ENCODE assay signal across 8 mouse cellular contexts in the genomic region with DNA sequence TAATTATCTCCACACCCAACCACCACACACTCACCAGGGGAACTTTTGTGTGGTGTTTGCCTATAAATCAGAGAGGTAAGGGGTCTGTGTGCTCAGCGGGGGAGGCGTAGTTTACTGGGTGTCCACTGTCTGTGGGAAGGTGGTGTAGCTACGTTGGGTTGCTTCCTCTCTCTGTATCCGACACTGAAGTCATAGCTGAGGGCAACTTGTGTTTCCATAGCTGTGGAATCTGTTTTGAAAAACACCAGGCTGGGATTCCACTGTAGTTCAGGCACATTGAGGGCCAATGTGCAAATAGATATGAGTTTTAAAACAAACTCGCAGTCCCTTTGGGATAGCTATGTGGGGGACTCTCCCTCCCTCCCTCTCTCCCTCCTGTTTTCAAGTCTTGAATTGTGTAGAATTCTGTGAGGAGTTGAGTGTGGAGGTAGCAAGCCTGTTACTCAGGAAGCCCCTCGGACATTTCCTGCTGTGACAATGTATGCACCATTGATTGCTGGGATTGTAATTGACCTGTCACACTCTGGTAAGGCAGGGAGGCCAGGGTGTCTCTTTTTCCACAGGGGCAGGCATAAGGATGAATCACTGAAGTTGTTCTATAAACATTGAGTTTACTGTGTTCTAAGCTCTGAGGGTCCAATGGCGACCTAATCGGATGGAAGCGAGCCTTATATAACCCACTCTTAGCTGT. TPM values are rescaled to one million over a fixed set of nuclear protein-coding genes. Genes with fewer than 3 reads are reported as not detected.
DNase-seq lines count a peak whose midpoint lies in the region; ATAC-seq and TF ChIP-seq lines count a peak whose summit lies in the region.

No protein-coding gene starts in this region.

- no peak for TF ChIP-seq CTCF in hindbrain, postnatal 0 days (IDR thresholded peaks at IDR 0.05; ENCODE audit: low read depth)

- H3K9me3 ChIP-seq in forebrain, embryonic 11.5 days (ENCODE audit: control insufficient read depth, low read length): no peaks in the 10 kb centered on the region
- no peaks in the 10 kb centered on the region for H3K9me3 ChIP-seq in forebrain, embryonic 16.5 days (ENCODE audit: control insufficient read depth, low read length)
- H3K9me3 ChIP-seq in lung, embryonic 15.5 days: no peaks in the 10 kb centered on the region
- H3K9me3 ChIP-seq in hindbrain, postnatal 0 days (ENCODE audit: low read length): no peaks in the 10 kb centered on the region

- H3K9ac ChIP-seq in forebrain, embryonic 11.5 days (ENCODE audit: low read length): no peak overlapping the region; the same call in 1 of the 2 replicates
- no peak overlapping the region for H3K9ac ChIP-seq in forebrain, embryonic 16.5 days (replicated peaks; ENCODE audit: low read depth, low read length)
- H3K9ac ChIP-seq in lung, embryonic 15.5 days: no peak overlapping the region
- H3K9ac ChIP-seq in hindbrain, postnatal 0 days (replicated peaks; ENCODE audit: low read length): 0 out of 2 replicates have a peak overlapping the region, but pooled peaks have one; percentile 3

- H3K4me3 ChIP-seq in forebrain, embryonic 11.5 days (ENCODE audit: low read depth, low read length): no peak overlapping the region
- no peak overlapping the region for H3K4me3 ChIP-seq in forebrain, embryonic 16.5 days (replicated peaks; ENCODE audit: low read length)
- H3K4me3 ChIP-seq in lung, embryonic 15.5 days: no peak overlapping the region
- no peak overlapping the region for H3K4me3 ChIP-seq in hindbrain, postnatal 0 days (ENCODE audit: low read length)

- 58% methylated on average over 9 of the region's 9 CpGs for WGBS in forebrain, embryonic 11.5 days
- WGBS in forebrain, embryonic 16.5 days: 48% methylated on average over 9 of the region's 9 CpGs
- 48% methylated on average over 9 of the region's 9 CpGs for WGBS in lung, embryonic 15.5 days
- 56% methylated on average over 9 of the region's 9 CpGs for WGBS in hindbrain, postnatal 0 days

- no peak for DNase-seq in forebrain, embryonic 11.5 days (ENCODE audit: low spot score)
- no peak for DNase-seq in lung, postnatal 10 days
- DNase-seq in hindbrain, postnatal 0 days (ENCODE audit: low spot score): no peak
- peak; percentile 60 for DNase-seq in retina, postnatal 1 day
- no peak for DNase-seq in B cell, adult 2 months
- DNase-seq in right cerebral cortex, adult 2 months (ENCODE audit: low spot score in 2 of 2): no peak

- peaks cover 30% of the 10 kb centered on the region for H3K4me1 ChIP-seq in forebrain, embryonic 11.5 days (replicated peaks; ENCODE audit: control insufficient read depth, insufficient read depth, low read length)
- peaks cover 53% of the 10 kb centered on the region for H3K4me1 ChIP-seq in forebrain, embryonic 16.5 days (replicated peaks; ENCODE audit: control insufficient read depth, insufficient read depth, low read length)
- H3K4me1 ChIP-seq in lung, embryonic 15.5 days: peaks cover 79% of the 10 kb centered on the region
- peaks cover 24% of the 10 kb centered on the region for H3K4me1 ChIP-seq in hindbrain, postnatal 0 days (ENCODE audit: insufficient read depth, low read length)

- H3K27ac ChIP-seq in forebrain, embryonic 11.5 days (ENCODE audit: low read depth, low read length): peak overlapping the region; percentile 57; the same call in 1 of the 2 replicates
- H3K27ac ChIP-seq in forebrain, embryonic 16.5 days (ENCODE audit: low read length): no peak overlapping the region
- peak overlapping the region; percentile 18 for H3K27ac ChIP-seq in lung, embryonic 15.5 days
- H3K27ac ChIP-seq in hindbrain, postnatal 0 days: peak overlapping the region; percentile 60; the same call in 1 of the 2 replicates

- no peaks in the 10 kb centered on the region for H3K27me3 ChIP-seq in forebrain, embryonic 11.5 days (ENCODE audit: control insufficient read depth, insufficient read depth, low read length)
- H3K27me3 ChIP-seq in forebrain, embryonic 16.5 days (replicated peaks; ENCODE audit: control insufficient read depth, insufficient read depth, low read length): no peaks in the 10 kb centered on the region
- H3K27me3 ChIP-seq in lung, embryonic 15.5 days: no peaks in the 10 kb centered on the region
- no peaks in the 10 kb centered on the region for H3K27me3 ChIP-seq in hindbrain, postnatal 0 days (ENCODE audit: insufficient read depth, low read length)

- no peaks in the 10 kb centered on the region for H3K36me3 ChIP-seq in forebrain, embryonic 11.5 days (ENCODE audit: control insufficient read depth, insufficient read depth, low read length)
- no peaks in the 10 kb centered on the region for H3K36me3 ChIP-seq in forebrain, embryonic 16.5 days (ENCODE audit: control insufficient read depth, insufficient read depth)
- no peaks in the 10 kb centered on the region for H3K36me3 ChIP-seq in lung, embryonic 15.5 days
- no peaks in the 10 kb centered on the region for H3K36me3 ChIP-seq in hindbrain, postnatal 0 days (ENCODE audit: insufficient read depth, low read length)

- H3K4me2 ChIP-seq in forebrain, embryonic 11.5 days (ENCODE audit: low read depth, low read length, severe bottlenecking): no peak overlapping the region
- H3K4me2 ChIP-seq in forebrain, embryonic 16.5 days (ENCODE audit: low read length): no peak overlapping the region
- H3K4me2 ChIP-seq in lung, embryonic 15.5 days: no peak overlapping the region
- no peak overlapping the region for H3K4me2 ChIP-seq in hindbrain, postnatal 0 days (ENCODE audit: low read depth, low read length)

- no peak for ATAC-seq in forebrain, embryonic 11.5 days (replicated peaks; ENCODE audit: low FRiP score)
- ATAC-seq in forebrain, embryonic 16.5 days: no peak
- ATAC-seq in lung, embryonic 15.5 days (ENCODE audit: borderline replicate concordance, extremely low read depth, low FRiP score, low TSS enrichment): no peak
- no peak for ATAC-seq in hindbrain, postnatal 0 days

RNA-seq across cellular contexts. Expression of gene Trak1, which starts 54.2 kb away (rescaled TPM):
- 33.5 and 36.4 TPM in 2 replicates for polyA plus RNA-seq in forebrain, embryonic 11.5 days (2014; fragmentation: Nextera tagmentation; extraction: Ambion mirVana)
- polyA plus RNA-seq in forebrain, embryonic 16.5 days (2015; fragmentation: Nextera tagmentation; extraction: Ambion mirVana): 85.1 and 92.2 TPM in 2 replicates
- polyA plus RNA-seq in lung, embryonic 15.5 days (2015; fragmentation: Nextera tagmentation; extraction: Ambion mirVana): 24.1 and 25.3 TPM in 2 replicates
- 129 and 170 TPM in 2 replicates for total RNA-seq in hindbrain, postnatal 0 days (2014; rRNA removed)
- polyA plus RNA-seq in hindbrain, postnatal 0 days (2015; fragmentation: Nextera tagmentation; extraction: Ambion mirVana): 55.7 and 57.8 TPM in 2 replicates
